Mouse (Mus musculus): ENCODE results near the gene Mapk14. TPM values are rescaled to one million over a fixed set of nuclear protein-coding genes. Genes with fewer than 3 reads are reported as not detected.

The Mapk14 gene
- polyA plus RNA-seq, 1 experiment: 114 TPM

DNA sequence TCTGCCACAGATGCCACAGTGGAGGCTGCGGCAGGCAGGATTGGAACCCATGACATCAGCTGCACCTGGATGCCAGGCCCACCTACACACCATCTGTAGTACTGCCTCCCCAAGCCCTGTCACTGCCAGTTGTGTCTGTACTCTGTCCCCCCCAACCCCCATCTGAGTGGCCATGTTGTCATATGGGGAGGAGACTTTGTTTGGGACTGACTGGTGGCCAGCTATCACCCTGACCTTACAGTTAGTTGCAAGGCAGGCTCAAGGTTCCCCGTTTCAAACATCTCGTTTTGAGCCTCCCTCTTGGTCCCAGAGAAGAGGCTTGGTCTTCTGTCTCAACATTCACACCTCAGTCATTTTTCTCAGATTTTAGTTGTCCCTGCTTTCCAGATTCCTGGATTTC lies 88.6 kb downstream of the Mapk14 start:
- no peak for DNase-seq
- H3K27me3 ChIP-seq (ENCODE audit: control insufficient read depth, insufficient read depth, low read length): no peaks in the 10 kb centered on the region
- WGBS: 92% methylated on average over 3 of the region's 3 CpGs
- no peak overlapping the region for H3K4me3 ChIP-seq (replicated peaks; ENCODE audit: insufficient read depth, low read depth, low read length)
- H3K4me1 ChIP-seq (ENCODE audit: control insufficient read depth, insufficient read depth, low read length): peaks cover 17% of the 10 kb centered on the region
- TF ChIP-seq CTCF (IDR thresholded peaks at IDR 0.05; ENCODE audit: borderline replicate concordance, insufficient read depth, low read depth, low read length) (no peak), POLR2A (IDR thresholded peaks at IDR 0.05; ENCODE audit: borderline replicate concordance, insufficient read depth, low read length) (no peak)
- no peak overlapping the region for H3K27ac ChIP-seq (ENCODE audit: insufficient read depth, low read length)

DNA sequence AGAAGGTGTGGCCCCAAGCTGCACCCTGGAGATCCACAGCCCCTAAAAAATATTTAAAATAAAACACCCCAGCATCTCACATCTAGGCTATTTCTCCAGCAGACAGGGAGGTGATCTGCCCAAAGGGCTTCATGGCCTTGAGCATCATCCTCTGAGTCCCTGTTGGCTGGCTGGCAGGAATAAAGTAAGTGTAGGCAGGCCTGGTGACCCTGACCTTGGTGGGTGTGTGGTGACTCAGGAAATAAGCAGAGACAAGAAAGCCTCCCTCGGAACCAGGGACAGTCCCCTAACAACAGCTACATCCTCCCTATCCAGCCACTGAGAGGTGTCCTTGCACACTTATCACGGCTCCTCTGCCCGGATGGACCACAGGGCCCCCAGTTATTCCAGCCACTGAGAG lies 89.7 kb downstream of the Mapk14 start:
- Histone ChIP-seq H3K27me3 (ENCODE audit: control insufficient read depth, insufficient read depth, low read length) (no peaks in the 10 kb centered on the region), H3K27ac (ENCODE audit: insufficient read depth, low read length) (no peak overlapping the region), H3K4me3 (replicated peaks; ENCODE audit: insufficient read depth, low read depth, low read length) (no peak overlapping the region), H3K4me1 (ENCODE audit: control insufficient read depth, insufficient read depth, low read length) (peaks cover 17% of the 10 kb centered on the region)
- WGBS: 94% methylated on average over 3 of the region's 3 CpGs
- TF ChIP-seq POLR2A (IDR thresholded peaks at IDR 0.05; ENCODE audit: borderline replicate concordance, insufficient read depth, low read length): no peak
- TF ChIP-seq CTCF (IDR thresholded peaks at IDR 0.05; ENCODE audit: borderline replicate concordance, insufficient read depth, low read depth, low read length): no peak
- no peak for DNase-seq

DNA sequence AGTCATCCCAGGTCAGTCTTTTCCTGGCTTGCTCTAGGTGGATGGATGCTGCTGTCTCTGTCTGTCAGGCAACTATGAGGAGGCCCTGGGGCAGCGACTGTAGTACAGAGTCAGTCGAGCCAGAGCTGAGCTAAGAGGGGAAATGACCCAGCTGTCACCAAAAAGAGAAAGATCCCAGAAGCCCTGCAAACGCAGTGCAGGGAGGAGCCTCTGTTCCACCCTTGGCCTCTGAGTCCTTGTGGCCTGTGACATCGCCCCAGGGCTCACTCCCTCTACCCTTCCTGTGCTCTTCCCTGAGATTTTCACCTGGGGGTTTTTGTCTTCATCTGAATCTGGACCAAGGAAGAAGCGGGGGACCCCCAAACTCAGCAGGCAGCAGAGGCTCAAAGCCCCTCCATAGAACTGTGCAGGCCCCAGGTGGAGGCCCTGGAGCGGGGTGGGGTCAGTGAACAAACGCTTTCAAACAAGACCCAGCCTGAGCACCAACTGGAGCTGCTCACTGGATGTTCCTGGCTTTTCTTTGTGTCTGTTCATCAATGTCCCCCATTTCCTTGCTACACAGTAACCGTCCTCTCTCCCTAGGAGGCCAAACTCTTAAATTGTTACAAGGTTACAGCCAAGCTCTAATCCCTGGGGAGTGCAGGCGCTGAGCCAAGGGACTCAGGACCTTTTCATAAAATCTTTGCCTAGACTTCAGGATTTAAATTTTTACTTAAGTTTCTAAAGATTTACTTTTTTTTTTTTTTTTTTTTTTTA lies 90.3 kb downstream of the Mapk14 start:
- Histone ChIP-seq H3K27ac (ENCODE audit: insufficient read depth, low read length) (no peak overlapping the region), H3K27me3 (ENCODE audit: control insufficient read depth, insufficient read depth, low read length) (no peaks in the 10 kb centered on the region), H3K4me1 (ENCODE audit: control insufficient read depth, insufficient read depth, low read length) (peaks cover 17% of the 10 kb centered on the region), H3K4me3 (replicated peaks; ENCODE audit: insufficient read depth, low read depth, low read length) (no peak overlapping the region)
- no peak for TF ChIP-seq CTCF (IDR thresholded peaks at IDR 0.05; ENCODE audit: borderline replicate concordance, insufficient read depth, low read depth, low read length)
- TF ChIP-seq POLR2A (IDR thresholded peaks at IDR 0.05; ENCODE audit: borderline replicate concordance, insufficient read depth, low read length): no peak
- no peak for DNase-seq
- WGBS: 74% methylated on average over 9 of the region's 9 CpGs

DNA sequence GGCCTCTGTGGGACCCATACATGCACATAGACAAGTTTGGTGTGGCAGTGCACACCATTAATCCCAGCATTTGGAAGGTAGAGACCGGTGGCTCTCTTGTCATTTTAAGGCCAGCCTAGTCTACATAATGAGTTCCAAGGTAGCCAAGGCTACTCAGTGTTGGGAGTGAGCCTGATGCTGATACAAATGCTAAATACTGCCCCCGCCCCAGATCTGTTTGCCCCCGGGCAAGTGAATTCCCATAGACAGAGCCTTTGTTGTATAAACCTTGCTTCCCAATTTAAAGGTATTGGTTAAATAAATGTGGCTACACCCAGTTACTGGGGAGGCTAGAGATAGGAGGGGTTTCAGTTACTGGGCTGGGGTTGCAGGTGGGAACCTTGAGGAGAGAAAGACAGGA lies 93.9 kb downstream of the Mapk14 start:
- no peak for DNase-seq
- H3K4me1 ChIP-seq (ENCODE audit: control insufficient read depth, insufficient read depth, low read length): no peaks in the 10 kb centered on the region
- no peak overlapping the region for H3K4me3 ChIP-seq (replicated peaks; ENCODE audit: insufficient read depth, low read depth, low read length)
- TF ChIP-seq CTCF (IDR thresholded peaks at IDR 0.05; ENCODE audit: borderline replicate concordance, insufficient read depth, low read depth, low read length): no peak
- no peak for TF ChIP-seq POLR2A (IDR thresholded peaks at IDR 0.05; ENCODE audit: borderline replicate concordance, insufficient read depth, low read length)
- WGBS: 98% methylated on average over 3 of the region's 3 CpGs
- H3K27ac ChIP-seq (ENCODE audit: insufficient read depth, low read length): no peak overlapping the region
- H3K27me3 ChIP-seq (ENCODE audit: control insufficient read depth, insufficient read depth, low read length): no peaks in the 10 kb centered on the region

DNA sequence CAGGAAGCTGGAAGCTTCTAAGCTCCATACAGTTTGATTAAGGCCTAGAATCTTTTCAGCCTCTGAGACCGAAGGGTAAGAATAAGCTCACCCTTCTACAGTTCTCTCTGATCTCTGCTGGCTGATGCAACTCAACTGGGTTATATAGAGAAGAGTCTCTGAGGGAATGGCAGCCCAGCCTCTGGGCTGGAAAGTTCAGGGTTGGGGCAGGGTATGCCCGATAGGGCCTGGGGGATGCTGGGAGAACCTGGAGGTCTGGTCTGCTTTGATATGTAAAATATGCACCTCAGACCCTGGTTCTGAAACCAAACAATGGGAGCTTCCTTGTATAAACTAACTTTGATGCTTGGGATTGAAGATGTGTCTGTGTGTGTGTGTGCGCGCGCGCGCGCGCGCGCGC lies 96.4 kb downstream of the Mapk14 start:
- DNase-seq: no peak
- no peaks in the 10 kb centered on the region for H3K27me3 ChIP-seq (ENCODE audit: control insufficient read depth, insufficient read depth, low read length)
- WGBS: 98% methylated on average over 12 of the region's 12 CpGs

DNA sequence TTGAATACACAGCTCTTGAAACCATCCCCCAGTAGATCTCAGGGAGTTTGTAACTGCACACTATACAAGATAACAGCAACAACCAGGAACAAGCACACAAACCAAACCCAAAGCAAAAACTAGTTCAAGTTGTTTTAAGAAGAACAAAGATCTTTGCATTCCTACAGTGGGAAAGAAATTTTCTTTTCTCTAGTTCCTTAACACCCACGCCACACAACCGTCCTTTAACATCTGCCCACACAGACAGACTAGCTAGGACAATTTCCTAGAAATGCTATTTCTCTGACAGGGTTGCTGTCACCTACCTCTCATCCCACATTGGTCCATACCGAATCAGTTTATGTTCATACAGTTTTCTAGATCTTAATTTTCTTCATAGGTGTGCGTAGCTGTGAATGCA lies 105.9 kb downstream of the Mapk14 start:
- WGBS: 93% methylated on average over 4 of the region's 4 CpGs

More for the DNA sequence above, 96.4 kb downstream of the Mapk14 start:
- no peaks in the 10 kb centered on the region for H3K4me1 ChIP-seq (ENCODE audit: control insufficient read depth, insufficient read depth, low read length)
- no peak overlapping the region for H3K27ac ChIP-seq (ENCODE audit: insufficient read depth, low read length)
- no peak overlapping the region for H3K4me3 ChIP-seq (replicated peaks; ENCODE audit: insufficient read depth, low read depth, low read length)
- TF ChIP-seq POLR2A (IDR thresholded peaks at IDR 0.05; ENCODE audit: borderline replicate concordance, insufficient read depth, low read length): no peak
- TF ChIP-seq CTCF (IDR thresholded peaks at IDR 0.05; ENCODE audit: borderline replicate concordance, insufficient read depth, low read depth, low read length): no peak

More for the DNA sequence above, 105.9 kb downstream of the Mapk14 start:
- DNase-seq: no peak
- H3K4me1 ChIP-seq (ENCODE audit: control insufficient read depth, insufficient read depth, low read length): no peaks in the 10 kb centered on the region
- no peak overlapping the region for H3K27ac ChIP-seq (ENCODE audit: insufficient read depth, low read length)
- TF ChIP-seq POLR2A (IDR thresholded peaks at IDR 0.05; ENCODE audit: borderline replicate concordance, insufficient read depth, low read length) (no peak), CTCF (IDR thresholded peaks at IDR 0.05; ENCODE audit: borderline replicate concordance, insufficient read depth, low read depth, low read length) (no peak)
- no peak overlapping the region for H3K4me3 ChIP-seq (replicated peaks; ENCODE audit: insufficient read depth, low read depth, low read length)
- no peaks in the 10 kb centered on the region for H3K27me3 ChIP-seq (ENCODE audit: control insufficient read depth, insufficient read depth, low read length)

Other genes starting within 250 kb of the Mapk14 start
- 8.6 and 8.9 TPM in 2 replicates for gene Fkbp5, start 173.8 kb upstream of the Mapk14 start, polyA plus RNA-seq (2012; rRNA removed)
- not detected in 2 replicates for gene Armc12, start 160.5 kb upstream of the Mapk14 start, polyA plus RNA-seq (2012; rRNA removed)
- gene Clpsl2, start 141.9 kb upstream of the Mapk14 start, polyA plus RNA-seq (2012; rRNA removed): not detected in 2 replicates
- gene Clps, start 130.6 kb upstream of the Mapk14 start, polyA plus RNA-seq (2012; rRNA removed): 0.28 TPM in 1 of 2 replicates, not detected in the other
- 17.8 and 20.4 TPM in 2 replicates for gene Lhfpl5, start 115.7 kb upstream of the Mapk14 start, polyA plus RNA-seq (2012; rRNA removed)
- gene Srpk1, start 68.6 kb upstream of the Mapk14 start, polyA plus RNA-seq (2012; rRNA removed): 45.9 and 47.5 TPM in 2 replicates
- gene Slc26a8, start 1.1 kb upstream of the Mapk14 start, polyA plus RNA-seq (2012; rRNA removed): 4.9 and 5.5 TPM in 2 replicates
- 1.0 and 2.0 TPM in 2 replicates for gene AC170998.1, start 34.8 kb downstream of the Mapk14 start, polyA plus RNA-seq (2012; rRNA removed)
- gene Mapk13, start 78.0 kb downstream of the Mapk14 start, polyA plus RNA-seq (2012; rRNA removed): 5.6 TPM in 2 replicates
- 28.1 and 32.3 TPM in 2 replicates for gene Brpf3, start 109.8 kb downstream of the Mapk14 start, polyA plus RNA-seq (2012; rRNA removed)
- gene Pnpla1, start 167.1 kb downstream of the Mapk14 start, polyA plus RNA-seq (2012; rRNA removed): 0.03 and 0.05 TPM in 2 replicates
- 0.36 and 0.74 TPM in 2 replicates for gene 4930539E08Rik, start 224.0 kb downstream of the Mapk14 start, polyA plus RNA-seq (2012; rRNA removed)